Mouse (Mus musculus) liver, embryonic 14 days (tissue): ENCODE results near the gene Nlrp3. TPM values are rescaled to one million over a fixed set of nuclear protein-coding genes. Genes with fewer than 3 reads are reported as not detected.

ENCODE experiments used
- polyA plus RNA-seq: library from polyadenylated mRNA; depleted of rRNA; stranded (reverse); fragments of >200 nt; gene quantifications from 2 replicates; pipeline ENCODE4 v1.2.3, GENCODE M21; 2012; rRNA removed

The Nlrp3 gene
- polyA plus RNA-seq: 0.43 and 0.52 TPM in 2 replicates

GRCm38 (mm10) chr11:59541324-59541723 lies at the start of gene Nlrp3:
TSS of gene Nlrp3 (plus strand) at chr11:59541568.

DNA sequence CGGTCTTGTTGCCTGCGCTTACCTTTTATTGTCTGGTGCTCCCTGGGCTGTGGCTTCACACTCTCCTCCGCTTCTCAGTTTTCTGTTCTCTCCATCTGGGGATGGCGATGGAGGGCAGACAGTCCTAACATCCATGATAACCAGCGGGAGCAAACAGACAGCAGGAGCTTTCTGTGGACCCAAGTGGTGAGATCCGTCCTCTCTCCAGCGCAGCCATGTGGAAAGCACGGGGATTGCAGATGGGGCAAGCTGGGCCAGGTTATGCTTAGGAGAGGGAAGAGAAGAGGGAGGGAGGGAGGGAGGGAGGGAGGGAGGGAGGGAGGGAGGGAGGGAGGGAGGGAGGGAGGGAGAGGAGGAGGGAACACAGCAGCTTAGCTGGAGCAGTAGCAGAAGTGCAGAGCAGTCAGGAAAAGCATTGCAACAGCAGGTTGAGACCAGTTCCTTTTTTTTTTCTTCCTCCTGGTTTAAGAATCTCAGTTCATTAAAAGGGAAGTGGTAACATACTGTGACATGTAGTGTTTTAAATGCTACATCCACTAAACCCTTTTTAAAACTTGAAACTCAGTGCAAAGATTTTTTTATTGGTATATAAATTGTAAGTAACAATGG lies 14.8 kb upstream of the Nlrp3 start, which contains the start of gene Zkscan17:
TSS of gene Zkscan17 (minus strand) at position 280 of the 609 bp plus-strand sequence.

DNA sequence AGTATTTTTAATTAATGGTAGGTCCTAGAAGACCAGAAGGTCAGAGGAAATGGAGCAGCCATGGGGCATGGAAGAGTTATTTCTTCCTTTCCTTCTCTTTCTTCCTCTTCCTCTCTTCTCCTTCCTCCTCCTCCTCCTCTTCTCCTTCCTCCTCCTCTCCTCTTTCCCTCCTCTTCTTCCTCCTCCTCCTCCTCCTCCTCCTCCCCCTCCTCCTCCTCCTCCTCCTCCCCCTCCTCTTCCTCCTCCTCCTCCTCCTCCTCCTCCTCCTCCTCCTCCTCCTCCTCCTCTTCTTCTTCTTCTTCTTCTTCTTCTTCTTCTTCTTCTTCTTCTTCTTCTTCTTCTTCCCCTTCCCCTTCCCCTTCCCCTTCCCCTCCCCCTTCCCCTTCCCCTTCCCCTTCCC lies 34.8 kb downstream of the Nlrp3 start, which contains the start of gene Olfr222:
TSS of gene Olfr222 (minus strand) at position 101 of the 400 bp plus-strand sequence.

GRCm38 (mm10) chr11:59593189-59593588 lies 51.8 kb downstream of the Nlrp3 start, which contains the start of gene Olfr223:
TSS of gene Olfr223 (minus strand) at chr11:59593289.

Other genes starting within 250 kb of the Nlrp3 start
- gene Wnt9a, start 234.6 kb upstream of the Nlrp3 start, polyA plus RNA-seq: 0.10 and 0.21 TPM in 2 replicates
- not detected in 2 replicates for gene Prss38, start 165.9 kb upstream of the Nlrp3 start, polyA plus RNA-seq
- gene Jmjd4, start 91.5 kb upstream of the Nlrp3 start, polyA plus RNA-seq: 2.7 and 3.5 TPM in 2 replicates
- 11.5 and 13.8 TPM in 2 replicates for gene Snap47, start 90.4 kb upstream of the Nlrp3 start, polyA plus RNA-seq
- gene Zfp867, start 69.1 kb upstream of the Nlrp3 start, polyA plus RNA-seq: 0.71 and 0.76 TPM in 2 replicates
- 2.2 and 2.6 TPM in 2 replicates for gene Zkscan17, start 14.8 kb upstream of the Nlrp3 start, polyA plus RNA-seq
- not detected in 2 replicates for gene Olfr222, start 34.7 kb downstream of the Nlrp3 start, polyA plus RNA-seq
- not detected in 2 replicates for gene Olfr223, start 51.7 kb downstream of the Nlrp3 start, polyA plus RNA-seq
- 14.7 and 16.7 TPM in 2 replicates for gene Mprip, start 119.7 kb downstream of the Nlrp3 start, polyA plus RNA-seq
- 1.6 and 1.9 TPM in 2 replicates for gene Pld6, start 246.1 kb downstream of the Nlrp3 start, polyA plus RNA-seq